ENCODE assay signal across 8 mouse cellular contexts in genomic region chr4:126309922-126310309, GRCm38 (mm10). TPM values are rescaled to one million over a fixed set of nuclear protein-coding genes. Genes with fewer than 3 reads are reported as not detected.
A peak's percentile ranks its signal among the peaks of the same experiment; 100 is the strongest.
DNase-seq lines count a peak whose midpoint lies in the region; ATAC-seq lines count a peak whose summit lies in the region.

No protein-coding gene starts in this region.

- peaks cover 17% of the 10 kb centered on the region for H3K27me3 ChIP-seq in hindbrain, embryonic 13.5 days

- H3K9ac ChIP-seq in hindbrain, embryonic 13.5 days = no peak overlapping the region

- H3K9me3 ChIP-seq in hindbrain, embryonic 13.5 days = no peaks in the 10 kb centered on the region

- DNase-seq in Muller cell, postnatal 12 days (ENCODE audit: inconsistent ontology term) = peak; percentile 88
- peak; percentile 91 for DNase-seq in cerebellum, adult 9-11 months
- DNase-seq in frontal cortex, postnatal 14 days (ENCODE audit: low spot score in 2 of 2) = peak; percentile 71 to 85
- peak; percentile 90 to 98 for DNase-seq in layer of hippocampus, postnatal 25 days (ENCODE audit: extremely low spot score in 1 of 2, low spot score in 1 of 2)
- peak; percentile 86 for DNase-seq in lung, postnatal 25 days (ENCODE audit: low spot score)
- peak; percentile 91 for DNase-seq in retina, postnatal 1 day
- DNase-seq in thymus, postnatal 4 days = peak; percentile 93

- ATAC-seq in hindbrain, embryonic 13.5 days (ENCODE audit: low FRiP score) = peak; percentile 87

- peaks cover 11% of the 10 kb centered on the region for H3K4me1 ChIP-seq in hindbrain, embryonic 13.5 days (replicated peaks)

- peak overlapping the region; percentile 51 for H3K4me2 ChIP-seq in hindbrain, embryonic 13.5 days

- H3K4me3 ChIP-seq in hindbrain, embryonic 13.5 days = peak overlapping the region; percentile 31

- H3K36me3 ChIP-seq in hindbrain, embryonic 13.5 days = peaks cover 8% of the 10 kb centered on the region; the same call in 1 of the 2 replicates

- no peak overlapping the region for H3K27ac ChIP-seq in hindbrain, embryonic 13.5 days

- WGBS in hindbrain, embryonic 13.5 days = 0% methylated on average over 7 of the region's 7 CpGs

RNA-seq across cellular contexts. Expression of gene Adprhl2, which starts 11.6 kb away (rescaled TPM):
- 78.2 and 81.6 TPM in 2 replicates for polyA plus RNA-seq in hindbrain, embryonic 13.5 days (2015; fragmentation: Nextera tagmentation; extraction: Ambion mirVana)
- total RNA-seq in layer of hippocampus, postnatal 25 days (2021) = 10 to 100 TPM; 29.1 to 31.3 TPM

RNA-seq across cellular contexts. Expression of gene Tekt2, which starts 15.6 kb away (rescaled TPM):
- polyA plus RNA-seq in hindbrain, embryonic 13.5 days (2015; fragmentation: Nextera tagmentation; extraction: Ambion mirVana) = 7.0 and 8.5 TPM in 2 replicates
- 1 to 10 TPM in 1 of 2 experiments, under 1 TPM in 1; 0.94 to 2.0 TPM for total RNA-seq in layer of hippocampus, postnatal 25 days (2021)

RNA-seq across cellular contexts. Expression of gene Col8a2, which starts 23.3 kb away (rescaled TPM):
- polyA plus RNA-seq in hindbrain, embryonic 13.5 days (2015; fragmentation: Nextera tagmentation; extraction: Ambion mirVana) = 7.6 and 10.1 TPM in 2 replicates
- total RNA-seq in layer of hippocampus, postnatal 25 days (2021) = 1 to 10 TPM; 1.2 to 1.5 TPM

RNA-seq across cellular contexts. Expression of gene Trappc3, which starts 47.8 kb away (rescaled TPM):
- polyA plus RNA-seq in hindbrain, embryonic 13.5 days (2015; fragmentation: Nextera tagmentation; extraction: Ambion mirVana) = 160 and 168 TPM in 2 replicates
- 10 to 100 TPM; 84.7 to 84.9 TPM for total RNA-seq in layer of hippocampus, postnatal 25 days (2021)

RNA-seq across cellular contexts. Expression of gene Map7d1, which starts 53.8 kb away (rescaled TPM):
- 79.5 and 81.8 TPM in 2 replicates for polyA plus RNA-seq in hindbrain, embryonic 13.5 days (2015; fragmentation: Nextera tagmentation; extraction: Ambion mirVana)
- total RNA-seq in layer of hippocampus, postnatal 25 days (2021) = 100 to 1,000 TPM; 242 to 265 TPM
